Mouse (Mus musculus): ENCODE measurements at regions not wholly inside any gene's neighbourhood (a gene's known extent, or its start where the extent isn't known, plus 50 kb on each side); places are given as distances from the start of the nearest gene placed in this dataset.

- H3K27me3 ChIP-seq (replicated peaks): no peaks in the 10 kb centered on the region
- no peaks in the 10 kb centered on the region for H3K79me2 ChIP-seq (replicated peaks; ENCODE audit: control insufficient read depth, extremely low read depth, insufficient read depth, poor library complexity, severe bottlenecking)
- no peak overlapping the region for H3K27ac ChIP-seq (ENCODE audit: insufficient read depth, low read depth)
- dilution Hi-C loops (cut with MboI; ENCODE audit: extremely low pct_ligation_motif_present, extremely low pct_unique_long_range_greater_than_20kb, low sequenced_read_pairs): no loop called here
- TF ChIP-seq MEF2A (IDR thresholded peaks at IDR 0.05; ENCODE audit: borderline replicate concordance, low read depth, low read length) (no peak), CHD1 (IDR thresholded peaks at IDR 0.05; ENCODE audit: low read depth, low read length) (no peak), PAX5 (IDR thresholded peaks at IDR 0.05; ENCODE audit: low read length) (no peak), E2F4 (IDR thresholded peaks at IDR 0.05; ENCODE audit: insufficient replicate concordance, low read depth, low read length) (no peak), ZC3H11A (IDR thresholded peaks at IDR 0.05; ENCODE audit: low read depth, low read length) (no peak), MAX (IDR thresholded peaks at IDR 0.05; ENCODE audit: low read length) (no peak), CTCF (conservative IDR thresholded peaks at IDR 0.05 in 1 of 2, IDR thresholded peaks at IDR 0.05 in 1 of 2; ENCODE audit: low read depth in 2 of 2, low read length in 2 of 2) (peak; percentile 15 to 69; a peak in 3 of 4 replicates), RAD21 (IDR thresholded peaks at IDR 0.05; ENCODE audit: low read depth, low read length) (peak; percentile 57), MXI1 (IDR thresholded peaks at IDR 0.05; ENCODE audit: low read depth, low read length) (no peak), SMC3 (IDR thresholded peaks at IDR 0.05; ENCODE audit: low read depth, low read length) (peak; percentile 54)
- H3K9ac ChIP-seq (ENCODE audit: insufficient read depth, low read depth): no peak overlapping the region
- H3K4me1 ChIP-seq (ENCODE audit: control insufficient read depth in 1 of 2, insufficient read depth in 2 of 2): 0 out of 4 replicates have a peak, but pooled peaks cover 0 to 3% of the 10 kb centered on the region in 2 experiments
- in situ Hi-C loops (cut with MboI; ENCODE audit: low pct_ligation_motif_present, low pct_unique_long_range_greater_than_20kb, low sequenced_read_pairs): no loop called here
- peak; percentile 41 for DNase-seq (ENCODE audit: extremely low read depth)
- H3K4me3 ChIP-seq (replicated peaks in 1 of 3; ENCODE audit: low read depth in 2 of 3, low read length in 2 of 3, poor library complexity in 1 of 3): no peak overlapping the region
- H3K36me3 ChIP-seq (replicated peaks in 1 of 2; ENCODE audit: control insufficient read depth in 1 of 2, insufficient read depth in 1 of 2, low read length in 1 of 2): no peaks in the 10 kb centered on the region
- no peak overlapping the region; the same call in 1 of the 2 replicates for H3K4me2 ChIP-seq (ENCODE audit: insufficient read depth, low read depth, poor library complexity, severe bottlenecking)
- no peaks in the 10 kb centered on the region for H3K9me3 ChIP-seq (replicated peaks; ENCODE audit: low read length)
Observed at GRCm38 (mm10) chr10:112803557-112803956, 125.2 kb downstream of the Atxn7l3b start.

DNA sequence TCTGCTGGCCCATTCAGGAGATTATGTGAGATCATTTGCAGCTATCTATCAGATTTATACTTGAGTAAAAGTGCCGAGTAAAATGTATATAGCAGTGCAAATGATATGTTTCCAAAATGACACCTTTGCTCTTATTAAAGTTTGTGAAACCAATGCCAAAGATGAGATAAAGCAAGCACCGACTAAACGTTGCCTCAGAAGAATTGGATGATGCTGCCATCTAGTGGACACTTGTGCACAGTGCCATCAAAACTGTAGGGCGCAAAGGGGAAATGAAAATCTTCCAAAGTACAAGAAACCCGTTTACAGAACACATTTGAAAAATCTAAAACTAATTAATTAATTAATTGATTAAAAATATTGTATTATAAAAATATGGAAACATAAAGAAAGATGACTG is 127.2 kb downstream of the Atxn7l3b start:
- in situ Hi-C loops (cut with MboI; ENCODE audit: low pct_ligation_motif_present, low pct_unique_long_range_greater_than_20kb, low sequenced_read_pairs) (no loop called here), dilution Hi-C loops (cut with MboI; ENCODE audit: extremely low pct_ligation_motif_present, extremely low pct_unique_long_range_greater_than_20kb, low sequenced_read_pairs) (no loop called here)
- H3K4me3 ChIP-seq (replicated peaks in 1 of 3; ENCODE audit: low read depth in 2 of 3, low read length in 2 of 3, poor library complexity in 1 of 3): no peak overlapping the region
- no peak overlapping the region for H3K4me2 ChIP-seq (ENCODE audit: insufficient read depth, low read depth, poor library complexity, severe bottlenecking)
- H3K4me1 ChIP-seq (ENCODE audit: control insufficient read depth in 1 of 2, insufficient read depth in 2 of 2): 0 out of 4 replicates have a peak, but pooled peaks cover 0 to 3% of the 10 kb centered on the region in 2 experiments
- 0 out of 2 replicates have a peak, but pooled peaks have one; percentile 40 for TF ChIP-seq MYC (IDR thresholded peaks at IDR 0.05; ENCODE audit: low read depth, low read length)
- TF ChIP-seq ZC3H11A (IDR thresholded peaks at IDR 0.05; ENCODE audit: low read depth, low read length): peak; percentile 62
- peak; percentile 94 for TF ChIP-seq RAD21 (IDR thresholded peaks at IDR 0.05; ENCODE audit: low read depth, low read length)
- peak; percentile 79 for TF ChIP-seq SMC3 (IDR thresholded peaks at IDR 0.05; ENCODE audit: low read depth, low read length)
- no peak for TF ChIP-seq MAZ (IDR thresholded peaks at IDR 0.05; ENCODE audit: low read depth, low read length)
- no peak for TF ChIP-seq EP300 (IDR thresholded peaks at IDR 0.05; ENCODE audit: low read length)
- no peak for TF ChIP-seq ZKSCAN1 (IDR thresholded peaks at IDR 0.05; ENCODE audit: borderline replicate concordance, low read depth, low read length)
- peak; percentile 70 to 86 for TF ChIP-seq CTCF (conservative IDR thresholded peaks at IDR 0.05 in 1 of 2, IDR thresholded peaks at IDR 0.05 in 1 of 2; ENCODE audit: low read depth in 2 of 2, low read length in 2 of 2)
- H3K27me3 ChIP-seq (replicated peaks): no peaks in the 10 kb centered on the region
- peak; percentile 76 for DNase-seq (ENCODE audit: extremely low read depth)
- no peaks in the 10 kb centered on the region for H3K36me3 ChIP-seq (replicated peaks in 1 of 2; ENCODE audit: control insufficient read depth in 1 of 2, insufficient read depth in 1 of 2, low read length in 1 of 2)
- H3K9ac ChIP-seq (ENCODE audit: insufficient read depth, low read depth): no peak overlapping the region
- no peak overlapping the region for H3K27ac ChIP-seq (ENCODE audit: insufficient read depth, low read depth)
- no peaks in the 10 kb centered on the region for H3K79me2 ChIP-seq (replicated peaks; ENCODE audit: control insufficient read depth, extremely low read depth, insufficient read depth, poor library complexity, severe bottlenecking)
- no peaks in the 10 kb centered on the region for H3K9me3 ChIP-seq (replicated peaks; ENCODE audit: low read length)
